Mouse (Mus musculus) left cerebral cortex, postnatal 10 days (tissue): ENCODE data around the gene Gpm6a. TPM values are rescaled to one million over a fixed set of nuclear protein-coding genes. Genes with fewer than 3 reads are reported as not detected.
"Not testable (repeated sequence)": the region's sequence is repeated elsewhere in the genome, so short reads cannot be mapped to it uniquely, and the experiment has no call there.

ENCODE experiments used
- DNase-seq, 2 experiments: peaks; one replicate each; pipeline ENCODE4 v3.0.0; 2021 to 2022; ENCODE audit warnings: low spot score in 2 of 2, mixed read lengths in 1 of 2; ENCODE audit errors: extremely low spot score in 1 of 2
- intact Hi-C: fragments of 180-260 bp; cut with DNase I; formaldehyde crosslinking; loops from one replicate; pipeline ENCODE4 v1.15.1; 2025
- total RNA-seq, 2 experiments: library from RNA; stranded (reverse); gene quantifications; 2 replicates each; pipeline ENCODE4 v1.2.3; 2021

Gpm6a gene
- total RNA-seq, 2 experiments from 2014 or later = 1,328 to 1,331 TPM

- intact Hi-C loops = no loop called here
- no peak for DNase-seq
These were observed 37.4 kb downstream of the Gpm6a start for GRCm38 (mm10) chr8:54991840-54992609.

DNA sequence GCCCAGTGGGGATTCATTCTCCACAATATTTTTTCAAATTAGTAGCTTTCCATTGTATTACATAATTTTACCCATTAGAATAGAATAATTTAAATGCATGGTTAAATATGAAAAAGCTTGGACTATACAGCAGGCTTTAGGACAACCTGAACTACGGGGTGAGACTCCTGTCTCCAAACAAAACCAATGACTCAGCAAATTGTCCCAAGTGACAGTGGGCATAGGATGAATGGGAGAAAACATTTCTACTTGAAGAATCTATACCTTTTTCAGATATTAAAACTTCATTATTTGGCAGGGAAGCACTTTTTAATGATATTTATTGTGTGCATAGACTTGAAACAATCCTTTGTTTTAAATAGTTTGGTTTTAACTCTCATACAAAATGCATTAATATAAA lies 41.0 kb downstream of the Gpm6a start:
- no peak for DNase-seq
- intact Hi-C loops = no loop called here

- intact Hi-C loops = no loop called here
- DNase-seq = no peak
These were observed 47.8 kb downstream of the Gpm6a start for GRCm38 (mm10) chr8:55002398-55002797.

DNA sequence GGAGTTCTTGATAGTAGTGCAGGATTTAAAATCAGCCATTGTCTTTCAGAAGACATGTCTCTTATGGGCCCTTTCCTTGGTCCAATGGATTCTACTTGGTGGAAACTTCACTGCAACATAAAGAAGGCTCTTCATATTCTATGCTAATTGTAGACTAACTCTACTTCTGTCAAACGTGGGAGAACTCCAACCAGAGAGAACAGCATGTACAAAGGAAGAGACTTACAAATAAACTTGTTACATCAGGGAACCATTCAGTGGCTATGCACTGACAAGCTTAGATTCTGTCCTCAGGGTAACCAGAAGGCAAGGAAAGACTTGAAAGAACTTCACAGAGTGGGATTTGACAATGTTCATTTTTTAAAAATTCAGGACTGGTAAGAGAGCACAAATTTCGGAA lies 48.3 kb downstream of the Gpm6a start:
- intact Hi-C loops = no loop called here
- no peak for DNase-seq

DNA sequence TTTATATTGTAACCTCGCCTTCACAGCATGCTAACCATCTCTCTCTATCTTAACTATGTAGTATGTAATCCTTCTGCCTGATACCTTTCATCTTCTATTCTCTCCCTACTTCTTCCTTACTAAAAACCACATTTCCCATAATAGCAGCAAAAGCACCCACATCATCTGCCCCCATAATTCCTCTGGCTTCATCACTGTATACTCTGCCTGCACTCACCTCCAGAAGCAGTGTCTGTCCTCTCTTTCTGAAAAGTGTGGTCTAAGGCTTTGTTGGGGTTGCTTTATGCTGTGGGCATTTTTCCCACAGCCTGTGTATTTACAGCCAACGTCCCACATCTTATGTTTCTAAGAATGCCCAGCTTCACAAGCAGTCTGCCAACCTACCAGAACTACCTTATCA lies 57.6 kb downstream of the Gpm6a start:
- no peak for DNase-seq
- intact Hi-C loops = no loop called here

DNA sequence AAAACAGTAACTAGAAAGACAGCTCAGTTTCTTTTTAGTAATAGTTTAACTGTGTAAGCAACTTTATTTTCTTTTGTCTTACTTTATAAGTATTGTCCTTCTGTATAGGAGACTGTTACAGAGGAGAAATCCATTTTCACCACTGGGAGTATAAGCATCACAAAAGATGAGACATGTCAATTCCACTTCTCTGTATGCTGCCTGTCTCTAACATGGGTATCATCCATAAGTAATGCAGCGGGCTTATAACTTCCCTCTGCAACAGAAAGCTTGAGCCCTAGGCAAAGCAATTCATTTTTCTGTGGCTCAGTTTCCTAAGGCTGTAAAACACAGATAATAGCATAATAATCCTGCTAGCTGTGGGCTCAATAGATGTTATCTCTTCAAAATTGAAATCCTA lies 62.4 kb downstream of the Gpm6a start:
- intact Hi-C loops = no loop called here
- DNase-seq = no peak

- no peak for DNase-seq
- intact Hi-C loops = no loop called here
These were observed 71.4 kb downstream of the Gpm6a start for GRCm38 (mm10) chr8:55025851-55026660.

DNA sequence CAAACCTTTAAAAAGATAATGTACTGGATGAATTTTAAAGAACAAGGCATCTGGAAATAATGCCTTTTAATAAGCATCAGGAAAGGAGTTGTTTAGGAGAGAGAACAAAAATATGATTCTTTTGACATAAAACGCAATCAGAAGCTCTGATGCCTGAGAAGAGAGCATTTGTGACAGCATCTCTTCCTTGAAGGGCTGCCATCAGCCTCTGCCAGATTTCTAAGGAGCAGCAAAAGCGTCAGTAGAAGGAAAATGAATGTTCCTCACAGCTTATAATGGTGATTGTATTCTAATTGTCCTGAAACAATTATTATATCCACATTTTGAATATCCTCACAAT lies 72.0 kb downstream of the Gpm6a start:
- intact Hi-C loops = no loop called here
- no peak for DNase-seq

DNA sequence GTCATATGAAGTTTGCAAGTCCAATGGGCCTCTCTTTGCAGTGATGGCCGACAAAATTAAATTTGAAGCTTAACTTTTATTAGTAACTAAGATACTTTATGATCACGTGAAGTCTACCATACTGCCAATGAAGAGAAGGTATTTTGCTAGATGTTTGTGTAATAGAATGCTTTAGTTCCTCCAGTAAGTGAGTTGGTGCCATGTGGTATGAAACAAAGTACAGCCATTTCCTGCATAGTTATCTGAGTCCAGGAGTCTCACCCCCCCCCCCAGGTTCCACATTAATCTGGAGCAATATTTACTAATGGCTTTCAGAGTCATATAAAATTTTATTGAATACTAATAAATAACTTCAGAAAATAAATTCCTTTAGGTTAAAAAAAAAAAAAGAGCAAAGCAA lies 73.7 kb downstream of the Gpm6a start:
- intact Hi-C loops = no loop called here

GRCm38 (mm10) chr8:55031099-55031498 lies 76.5 kb downstream of the Gpm6a start:
- intact Hi-C loops = no loop called here
- no peak for DNase-seq

More for the DNA sequence above, 73.7 kb downstream of the Gpm6a start:
- DNase-seq = no peak

DNA sequence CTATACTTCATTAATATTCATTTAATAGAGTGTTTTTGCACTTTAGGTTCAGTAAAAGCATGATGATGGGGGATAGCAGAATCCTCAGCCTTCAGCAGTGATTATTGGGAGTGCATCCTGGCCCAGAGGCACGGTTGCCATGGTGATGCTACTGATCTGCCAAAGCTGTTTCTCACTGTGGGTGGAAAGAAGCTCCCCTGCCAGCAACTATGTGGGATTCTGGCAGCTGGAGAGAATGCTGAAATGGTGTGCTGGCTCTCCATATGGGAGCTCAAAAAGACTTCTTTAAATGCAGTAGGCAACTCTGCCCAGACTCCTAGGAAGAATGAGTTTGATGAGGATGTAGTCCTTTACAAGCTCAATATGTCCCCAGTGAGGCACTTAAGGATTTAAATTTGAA lies 79.7 kb downstream of the Gpm6a start:
- intact Hi-C loops = no loop called here
- DNase-seq = peak; percentile 82 to 95

DNA sequence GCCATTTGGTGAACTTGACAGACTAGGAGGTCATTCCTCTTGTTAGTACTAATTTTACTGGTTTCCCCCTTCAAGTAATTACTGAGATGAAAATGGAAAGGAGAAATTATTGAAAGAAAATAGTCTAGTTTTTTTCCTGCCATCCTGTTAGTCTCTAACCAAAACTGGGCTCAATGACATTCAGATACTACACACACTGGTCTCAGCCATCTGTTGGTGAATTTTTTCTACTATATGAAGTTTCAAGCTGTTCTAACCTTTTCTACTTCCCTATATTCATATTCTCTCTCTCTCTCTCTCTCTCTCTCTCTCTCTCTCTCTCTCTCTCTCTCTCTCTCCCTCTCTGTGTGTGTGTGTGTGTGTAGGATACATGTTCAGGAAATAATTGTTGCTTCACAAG lies 80.8 kb downstream of the Gpm6a start:
- intact Hi-C loops = no loop called here
- DNase-seq = no peak

- DNase-seq = no peak
- intact Hi-C loops = no loop called here
These were observed 88.3 kb downstream of the Gpm6a start for GRCm38 (mm10) chr8:55042955-55043354.

DNA sequence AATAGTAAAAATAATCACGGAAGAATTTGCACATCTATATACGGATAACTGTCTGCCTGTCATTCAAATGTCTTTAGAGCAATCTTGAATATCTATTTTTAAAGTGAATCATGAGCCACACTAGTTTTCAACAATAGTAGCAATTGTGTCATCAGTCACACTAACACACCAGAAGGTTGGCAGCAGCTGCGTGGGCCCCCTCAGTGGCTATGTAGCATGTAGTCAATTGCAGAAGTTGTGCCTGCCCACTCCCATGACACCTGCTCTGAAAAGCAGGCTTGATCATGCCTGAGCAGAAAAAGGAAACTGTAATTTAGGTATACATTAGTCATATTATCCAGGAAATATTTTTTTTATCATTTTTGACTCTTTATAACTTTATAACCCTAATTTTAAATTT lies 93.8 kb downstream of the Gpm6a start:
- DNase-seq = peak in 1 of 2 experiments; percentile 35
- intact Hi-C loops = no loop called here

DNA sequence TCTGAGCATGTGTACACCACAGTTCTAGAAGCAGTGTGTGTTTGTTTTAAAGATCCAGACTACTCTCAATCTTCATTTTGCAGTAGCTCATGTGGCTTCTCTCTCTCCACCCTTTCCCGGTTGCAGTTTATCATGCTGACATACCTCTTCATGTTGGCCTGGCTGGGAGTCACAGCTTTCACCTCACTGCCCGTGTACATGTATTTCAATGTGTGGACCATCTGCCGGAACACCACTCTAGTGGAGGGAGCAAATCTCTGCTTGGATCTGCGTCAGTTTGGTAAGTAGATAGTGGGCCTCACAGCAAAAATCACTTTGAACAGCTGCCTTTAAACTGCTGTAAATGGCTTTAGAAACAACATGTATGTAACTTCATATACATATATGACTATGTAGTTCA lies 95.3 kb downstream of the Gpm6a start:
- intact Hi-C loops = no loop called here

DNA sequence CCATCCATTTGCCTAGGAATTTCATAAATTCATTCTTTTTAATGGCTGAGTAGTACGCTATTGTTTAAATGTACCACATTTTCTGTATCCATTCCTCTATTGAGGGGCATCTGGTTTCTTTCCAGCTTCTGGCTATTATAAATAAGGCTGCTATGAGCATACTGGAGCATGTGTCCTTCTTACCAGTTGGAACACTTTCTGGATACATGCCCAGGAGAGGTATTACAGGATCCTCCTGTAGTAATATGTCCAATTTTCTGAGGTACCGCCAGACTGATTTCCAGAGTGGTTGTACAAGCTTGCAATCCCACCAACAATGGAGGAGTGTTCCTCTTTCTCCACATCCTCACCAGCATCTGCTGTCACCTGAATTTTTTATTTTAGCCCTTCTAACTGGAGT lies 114.2 kb downstream of the Gpm6a start:
- DNase-seq, intact Hi-C loops: not testable (repeated sequence)

More for the DNA sequence above, 95.3 kb downstream of the Gpm6a start:
- DNase-seq = no peak

DNA sequence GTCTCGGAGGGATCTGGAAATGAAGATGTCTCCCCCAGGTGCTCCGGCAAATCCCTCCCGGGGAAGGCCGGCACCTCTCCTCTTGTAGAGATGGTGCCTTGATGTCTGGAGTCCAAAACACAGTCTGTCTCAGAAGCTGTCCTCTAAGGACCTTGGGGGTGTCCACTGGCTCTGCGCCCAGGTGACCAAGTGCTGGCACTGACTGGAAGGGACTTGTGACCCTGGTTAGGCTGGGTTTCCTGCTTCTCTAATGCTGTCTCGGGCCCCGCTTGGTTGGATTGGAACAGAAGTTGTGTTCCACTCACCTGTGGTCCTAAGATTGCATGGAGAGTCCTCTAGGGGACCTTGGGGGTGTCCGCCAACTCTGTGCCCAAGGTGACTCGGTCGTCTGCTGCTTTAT lies 118.8 kb downstream of the Gpm6a start:
- peak in 1 of 2 experiments; percentile 27 for DNase-seq
- intact Hi-C loops = no loop called here

DNA sequence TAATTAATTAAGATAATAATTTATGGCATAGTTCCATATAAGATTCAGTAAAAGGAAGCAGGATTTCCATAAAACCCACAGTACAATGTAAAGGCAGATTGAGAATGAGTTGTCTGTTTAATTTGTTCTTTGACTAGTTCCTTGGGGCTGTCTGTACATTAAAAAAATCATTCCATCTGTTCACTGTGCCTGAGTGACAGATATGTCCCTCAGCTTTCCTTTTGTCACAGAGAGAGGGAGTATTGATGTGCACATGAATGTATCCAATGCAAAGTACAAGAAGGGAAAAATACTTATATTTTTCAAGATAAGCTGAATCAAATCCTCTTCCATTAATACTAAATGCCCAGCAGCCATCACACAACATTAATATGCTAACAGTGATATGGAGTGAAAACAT lies 147.6 kb downstream of the Gpm6a start:
- intact Hi-C loops = no loop called here
- DNase-seq = no peak

GRCm38 (mm10) chr8:55103065-55103464 lies 148.4 kb downstream of the Gpm6a start:
- intact Hi-C loops = no loop called here
- DNase-seq = no peak

- peak in 1 of 2 experiments; percentile 27 for DNase-seq
- intact Hi-C loops = no loop called here
These were observed 149.3 kb downstream of the Gpm6a start for GRCm38 (mm10) chr8:55103891-55104481.
